Mouse (Mus musculus): Measurements from ENCODE around the gene Hoga1.

DNA sequence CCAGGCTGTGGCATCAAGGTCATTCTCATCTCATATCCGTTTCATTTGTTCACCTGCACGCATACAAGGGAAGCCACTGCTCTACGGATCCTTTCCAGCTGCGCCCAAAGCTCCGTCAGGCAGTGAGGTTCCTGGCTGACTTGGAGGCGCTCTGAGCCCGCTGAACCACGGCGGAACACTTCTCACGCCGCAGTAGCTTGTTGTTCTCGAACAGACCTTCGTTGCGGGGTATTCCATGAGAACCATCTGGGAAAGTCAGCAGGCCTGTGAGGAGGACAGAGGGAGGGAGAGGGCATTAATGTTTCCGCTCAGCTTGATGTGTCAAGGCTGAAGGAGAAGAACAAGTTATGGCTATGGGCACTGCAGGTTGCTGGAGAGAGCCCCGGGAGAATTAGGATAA is 30.6 kb downstream of the Hoga1 start:
- TF ChIP-seq CTCF (IDR thresholded peaks at IDR 0.05; ENCODE audit: borderline replicate concordance, control insufficient read depth, extremely low read depth, insufficient read depth, low read length, poor library complexity) (no peak), POLR2A (IDR thresholded peaks at IDR 0.05; ENCODE audit: control insufficient read depth, extremely low read depth, insufficient read depth, low read length, poor library complexity) (no peak)

Data from thymus, adult 2 months (tissue).